Mouse (Mus musculus) E14TG2a.4 (cell line): ENCODE results near the gene Cldnd1.

ENCODE experiments used
- CTCF ChIP-seq: conservative IDR thresholded peaks from 2 replicates; pipeline ENCODE4 v1.5.1; 2014; ENCODE audit warnings: low read length
- POU5F1 ChIP-seq: IDR thresholded peaks from 2 replicates; pipeline ENCODE4 v1.6.1; 2014; ENCODE audit warnings: low read length, borderline replicate concordance

- TF ChIP-seq CTCF (no peak), POU5F1 (no peak)
Measured at GRCm38 (mm10) chr16:58700174-58700573, 27.5 kb upstream of the Cldnd1 start.
